Mouse (Mus musculus) regulatory T cell (primary cell): ENCODE results near the gene Gm49321.

Source experiments
- in situ Hi-C: fragments of 300-600 bp; cut with MboI, MseI; formaldehyde crosslinking; loops from one replicate; pipeline ENCODE4 v1.15.1; 2025; ENCODE audit warnings: high pct_unique_total_duplicates

Gene Gm49321

GRCm38 (mm10) chr12:74009448-74009911 is 72.0 kb downstream of the Gm49321 start:
- in situ Hi-C loops: no loop called here

DNA sequence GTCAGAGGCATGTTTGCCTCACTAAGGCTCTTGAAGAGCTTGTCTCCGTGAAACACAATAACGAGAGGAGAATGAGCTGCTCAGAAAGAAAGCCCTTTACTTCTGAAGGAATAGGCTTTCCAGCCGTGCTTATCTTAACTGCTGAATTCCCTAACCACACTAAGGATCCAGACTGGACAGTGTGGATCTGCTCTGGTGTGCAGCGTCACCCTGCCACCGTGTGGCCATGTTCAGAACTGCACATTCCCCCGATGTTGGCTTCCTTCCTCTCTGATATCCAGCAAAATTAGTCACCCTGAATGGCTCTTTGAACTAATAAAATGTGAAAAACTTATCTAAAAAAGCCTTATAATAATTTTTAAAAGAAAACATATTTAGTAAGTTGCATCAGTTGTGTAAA is 76.3 kb downstream of the Gm49321 start:
- in situ Hi-C loops: no loop called here

GRCm38 (mm10) chr12:74014739-74015270 is 77.4 kb downstream of the Gm49321 start:
- in situ Hi-C loops: loop anchor here (5.0 kb wide), 1 partner anchor 277 kb away; no protein-coding TSS in a partner anchor

GRCm38 (mm10) chr12:74015491-74015890 is 78.0 kb downstream of the Gm49321 start:
- in situ Hi-C loops: loop anchor here (5.0 kb wide), 1 partner anchor 277 kb away; no protein-coding TSS in a partner anchor
